Mouse (Mus musculus): Measurements from ENCODE around the gene D17Wsu92e. TPM values are rescaled to one million over a fixed set of nuclear protein-coding genes. Genes with fewer than 3 reads are reported as not detected.

D17Wsu92e gene
- polyA plus RNA-seq, 1 experiment = 80.5 TPM

GRCm38 (mm10) chr17:27804156-27804690, 16.2 kb downstream of the D17Wsu92e start:
- TF ChIP-seq GATA1 (IDR thresholded peaks at IDR 0.05; ENCODE audit: low read length) = no peak

- TF ChIP-seq GATA1 (IDR thresholded peaks at IDR 0.05; ENCODE audit: low read length) = no peak
Measured at GRCm38 (mm10) chr17:27803752-27804151, 16.7 kb downstream of the D17Wsu92e start.

GRCm38 (mm10) chr17:27800710-27801648, 19.5 kb downstream of the D17Wsu92e start:
- TF ChIP-seq GATA1 (IDR thresholded peaks at IDR 0.05; ENCODE audit: low read length) = no peak

GRCm38 (mm10) chr17:27799771-27800584, 20.5 kb downstream of the D17Wsu92e start:
- TF ChIP-seq GATA1 (IDR thresholded peaks at IDR 0.05; ENCODE audit: low read length) = no peak

GRCm38 (mm10) chr17:27797341-27797872, 23.0 kb downstream of the D17Wsu92e start:
- TF ChIP-seq GATA1 (IDR thresholded peaks at IDR 0.05; ENCODE audit: low read length) = no peak

- no peak for TF ChIP-seq GATA1 (IDR thresholded peaks at IDR 0.05; ENCODE audit: low read length)
Measured at GRCm38 (mm10) chr17:27796780-27797179, 23.7 kb downstream of the D17Wsu92e start.

GRCm38 (mm10) chr17:27793144-27793543, 27.3 kb downstream of the D17Wsu92e start:
- no peak for TF ChIP-seq GATA1 (IDR thresholded peaks at IDR 0.05; ENCODE audit: low read length)

GRCm38 (mm10) chr17:27792516-27792915, 27.9 kb downstream of the D17Wsu92e start:
- no peak for TF ChIP-seq GATA1 (IDR thresholded peaks at IDR 0.05; ENCODE audit: low read length)

GRCm38 (mm10) chr17:27791556-27791955, 28.9 kb downstream of the D17Wsu92e start:
- no peak for TF ChIP-seq GATA1 (IDR thresholded peaks at IDR 0.05; ENCODE audit: low read length)

- no peak for TF ChIP-seq GATA1 (IDR thresholded peaks at IDR 0.05; ENCODE audit: low read length)
Measured at GRCm38 (mm10) chr17:27790976-27791375, 29.5 kb downstream of the D17Wsu92e start.

- no peak for TF ChIP-seq GATA1 (IDR thresholded peaks at IDR 0.05; ENCODE audit: low read length)
Measured at GRCm38 (mm10) chr17:27790015-27790414, 30.4 kb downstream of the D17Wsu92e start.

GRCm38 (mm10) chr17:27788456-27789172, 31.8 kb downstream of the D17Wsu92e start:
- TF ChIP-seq GATA1 (IDR thresholded peaks at IDR 0.05; ENCODE audit: low read length) = no peak

- TF ChIP-seq GATA1 (IDR thresholded peaks at IDR 0.05; ENCODE audit: low read length) = no peak
Measured at GRCm38 (mm10) chr17:27783567-27783966, 36.9 kb downstream of the D17Wsu92e start.

- TF ChIP-seq GATA1 (IDR thresholded peaks at IDR 0.05; ENCODE audit: low read length) = no peak
Measured at GRCm38 (mm10) chr17:27781059-27781687, 39.3 kb downstream of the D17Wsu92e start.
